Mouse (Mus musculus) G1E-ER4 (cell line): ENCODE results near the gene C1qtnf6. TPM values are rescaled to one million over a fixed set of nuclear protein-coding genes. Genes with fewer than 3 reads are reported as not detected.

Experiments used
- GATA1 ChIP-seq: IDR thresholded peaks from one replicate; pipeline ENCODE4 v1.8.0; 2012; ENCODE audit warnings: low read length, inconsistent platforms
- polyA plus RNA-seq: library from polyadenylated mRNA; stranded (reverse); fragments of >175 nt; gene quantifications from 2 replicates; pipeline ENCODE4 v1.2.3, GENCODE M21; 2012

The C1qtnf6 gene
- polyA plus RNA-seq, 1 experiment: 0.03 TPM

- TF ChIP-seq GATA1: no peak
Measured at GRCm38 (mm10) chr15:78510121-78510576, 21.1 kb downstream of the C1qtnf6 start.

- no peak for TF ChIP-seq GATA1
Measured at GRCm38 (mm10) chr15:78509297-78509899, 21.8 kb downstream of the C1qtnf6 start.

DNA sequence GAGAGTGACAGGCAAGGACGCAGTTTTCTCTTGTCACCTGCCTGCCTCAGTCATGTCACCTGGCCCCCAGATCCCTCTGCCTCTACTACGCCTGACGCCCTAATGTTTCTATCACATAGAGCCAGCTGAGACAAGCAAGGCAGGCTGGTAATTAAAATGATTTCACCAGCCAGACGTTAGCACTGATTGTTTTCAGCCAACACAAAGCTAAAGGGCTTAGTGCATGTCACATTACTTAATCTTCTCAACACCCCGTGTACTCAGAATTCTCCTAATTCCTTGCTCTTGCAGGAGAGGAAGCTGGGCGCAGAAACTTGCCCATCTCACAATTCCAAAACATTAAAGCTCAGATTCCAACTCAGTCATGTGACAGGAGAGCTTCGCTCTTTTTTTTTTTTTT, 22.8 kb downstream of the C1qtnf6 start:
- TF ChIP-seq GATA1: no peak

DNA sequence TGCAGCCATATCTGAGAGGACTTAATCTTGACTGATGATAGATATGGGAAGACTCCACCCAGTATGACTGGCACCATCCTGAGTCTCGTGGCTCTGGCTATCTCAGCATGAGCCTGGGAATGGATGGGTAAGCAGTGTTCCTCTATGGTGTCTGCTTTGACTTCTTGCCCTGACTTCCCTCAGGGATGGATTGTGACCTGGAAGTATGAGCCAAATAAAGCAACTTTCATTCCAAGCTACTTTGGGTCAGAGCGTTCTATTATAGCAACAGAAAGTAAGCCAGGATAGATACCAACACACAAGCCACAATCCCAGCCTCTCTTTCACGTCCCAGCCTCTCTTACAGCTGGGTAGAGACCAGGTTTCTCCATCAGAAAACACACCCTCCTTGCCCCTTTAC, 25.7 kb downstream of the C1qtnf6 start:
- TF ChIP-seq GATA1: no peak

DNA sequence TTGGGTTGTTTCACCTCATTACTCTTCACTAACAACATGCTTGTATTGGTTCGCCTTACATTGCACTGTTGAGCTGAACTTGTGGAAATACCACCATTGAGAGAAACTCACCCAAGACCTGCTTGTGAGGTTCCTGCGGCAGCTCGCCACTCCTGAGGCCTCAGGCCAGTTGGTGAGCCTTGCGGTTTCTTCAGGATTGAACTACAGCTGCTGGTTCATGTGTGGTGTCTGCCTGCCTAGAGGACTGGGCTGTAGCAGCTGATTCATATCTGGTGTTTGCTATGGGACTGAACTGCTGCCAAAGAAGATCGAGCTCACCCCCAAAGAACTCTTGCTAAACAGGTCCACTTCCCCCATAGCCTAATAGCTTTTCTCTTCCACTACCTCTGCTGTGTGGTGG, 26.4 kb downstream of the C1qtnf6 start:
- TF ChIP-seq GATA1: no peak

DNA sequence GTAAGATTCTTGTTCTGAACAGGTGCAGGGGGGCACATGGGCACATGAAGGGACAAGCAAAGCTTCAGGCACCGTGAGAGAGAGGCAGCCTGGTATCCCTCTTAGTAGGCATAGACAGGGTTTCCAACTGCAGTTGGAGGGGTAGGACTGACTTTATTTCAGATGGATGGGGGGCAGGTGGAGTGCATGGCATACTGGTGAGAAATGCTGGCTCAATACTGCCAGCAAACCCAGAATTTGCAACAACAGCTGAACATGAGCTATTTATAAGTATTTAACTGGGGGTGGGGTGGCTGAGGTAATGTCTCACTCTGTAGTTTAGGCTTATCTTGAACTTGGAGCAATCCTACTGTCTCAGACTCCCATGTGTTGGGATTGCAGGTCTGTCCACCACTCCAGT, 27.2 kb downstream of the C1qtnf6 start:
- no peak for TF ChIP-seq GATA1

DNA sequence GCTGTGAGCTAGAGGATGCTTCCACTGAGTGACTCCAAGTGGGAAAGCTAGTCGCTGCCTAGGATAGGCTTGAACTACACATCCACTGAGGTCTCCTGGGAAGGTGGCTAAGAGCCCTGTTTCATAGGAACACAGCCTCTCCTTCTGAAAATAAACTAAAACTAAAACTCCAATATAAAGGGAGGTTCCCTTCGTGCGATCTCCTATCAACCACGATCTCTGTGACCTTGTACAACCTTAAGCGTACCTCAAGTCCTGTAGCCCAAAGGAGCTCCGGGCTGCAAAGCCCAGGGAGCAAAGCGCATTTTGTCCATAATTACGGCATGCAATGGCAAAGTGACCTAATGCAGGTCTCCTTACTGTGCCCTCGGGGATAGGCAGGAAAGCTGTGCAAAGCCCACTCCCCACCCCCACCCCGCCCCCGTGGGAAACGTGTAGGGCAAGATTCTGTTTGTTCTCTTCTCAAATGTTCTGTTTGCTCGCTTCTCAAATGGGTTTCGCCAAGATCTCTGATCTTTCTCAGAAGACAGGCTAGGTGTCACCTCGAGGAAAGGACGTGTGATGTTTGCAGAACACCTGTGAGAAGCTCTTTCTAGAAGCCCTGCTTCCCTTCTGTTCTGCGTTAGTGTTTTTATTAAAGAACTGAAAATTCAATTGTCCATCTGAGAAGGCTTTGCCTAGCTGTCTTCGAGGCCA, 28.6 kb downstream of the C1qtnf6 start:
- TF ChIP-seq GATA1: no peak

GRCm38 (mm10) chr15:78494968-78495406, 36.2 kb downstream of the C1qtnf6 start, which contains the start of gene Il2rb:
Il2rb (minus strand) TSS chr15:78495271.
- no peak for TF ChIP-seq GATA1

GRCm38 (mm10) chr15:78493401-78494010, 37.7 kb downstream of the C1qtnf6 start:
- no peak for TF ChIP-seq GATA1

DNA sequence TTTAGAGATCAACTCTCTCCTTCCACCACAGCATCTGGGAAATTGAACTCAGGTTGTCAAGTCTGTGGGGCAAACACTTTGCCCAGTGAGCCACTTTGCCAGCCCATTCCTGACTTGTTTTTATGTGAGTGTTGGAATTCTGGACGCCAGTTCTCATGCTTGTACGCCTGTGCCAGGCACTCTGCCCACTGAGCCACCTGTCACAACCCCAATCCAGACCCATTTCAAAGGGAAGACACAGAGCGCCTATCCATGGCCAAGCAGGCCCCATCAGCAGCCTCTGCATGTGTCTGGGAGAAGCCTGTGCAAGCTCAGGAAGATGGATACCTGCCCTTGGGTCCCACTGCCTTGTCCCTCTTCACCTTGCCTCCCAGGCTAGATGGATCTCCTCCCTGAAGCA, 39.9 kb downstream of the C1qtnf6 start:
- no peak for TF ChIP-seq GATA1

DNA sequence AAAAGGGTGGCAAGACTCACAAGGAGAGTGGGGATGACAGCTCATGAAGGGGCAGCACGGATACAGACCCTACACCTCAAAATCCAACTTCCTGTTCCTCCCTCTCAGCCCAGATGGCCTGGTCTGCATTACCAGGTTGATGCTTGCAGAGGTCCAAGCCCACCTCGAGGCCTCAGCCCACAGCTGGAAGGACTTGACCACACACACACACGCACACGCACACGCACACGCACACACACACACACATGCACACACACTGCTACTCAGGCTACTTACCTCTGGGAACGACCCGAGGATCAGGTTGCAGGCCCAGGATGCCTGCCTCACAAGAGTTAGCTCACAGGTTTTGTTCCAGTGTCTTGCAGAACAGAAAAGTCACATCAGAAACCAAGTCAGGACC, 41.3 kb downstream of the C1qtnf6 start:
- TF ChIP-seq GATA1: no peak

DNA sequence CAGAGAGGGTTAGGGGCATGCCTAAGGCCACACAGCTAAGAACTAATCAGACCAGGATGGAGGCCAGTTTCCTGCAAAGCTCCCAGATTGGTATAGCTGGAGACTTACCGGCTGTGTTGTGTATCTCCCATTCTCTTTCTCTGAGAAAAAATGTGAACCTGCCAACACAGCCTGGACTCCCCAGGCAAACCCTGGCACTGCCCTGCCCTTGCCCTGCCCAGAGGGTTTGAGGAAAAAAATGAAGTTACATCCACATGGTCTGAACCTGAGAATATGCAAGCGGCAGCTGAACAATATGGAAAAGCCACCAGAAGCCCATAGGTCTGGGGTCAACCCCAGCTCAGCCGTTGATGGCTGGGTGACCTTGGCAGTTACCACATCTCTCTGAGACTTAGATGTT, 42.0 kb downstream of the C1qtnf6 start:
- TF ChIP-seq GATA1: no peak

DNA sequence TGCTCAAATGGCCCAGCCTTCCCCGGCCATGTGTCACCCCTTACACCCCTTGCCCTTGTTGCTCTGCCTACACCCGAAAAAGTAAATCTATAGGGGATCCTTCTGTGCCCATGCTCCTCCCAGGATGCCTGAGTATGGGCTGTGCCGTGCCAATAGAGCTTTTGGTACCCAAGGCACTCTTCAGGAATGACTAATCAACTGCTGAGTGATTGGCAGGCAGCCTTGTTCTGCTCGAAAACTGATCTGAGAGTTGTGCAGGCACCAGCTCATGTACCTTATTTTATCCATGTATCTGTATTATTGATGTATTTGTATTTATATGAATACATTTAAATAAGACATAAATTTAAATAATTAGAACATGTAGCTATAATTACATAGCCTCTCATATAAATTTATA, 44.1 kb downstream of the C1qtnf6 start:
- no peak for TF ChIP-seq GATA1

- no peak for TF ChIP-seq GATA1
Measured at GRCm38 (mm10) chr15:78486564-78486963, 44.7 kb downstream of the C1qtnf6 start.

DNA sequence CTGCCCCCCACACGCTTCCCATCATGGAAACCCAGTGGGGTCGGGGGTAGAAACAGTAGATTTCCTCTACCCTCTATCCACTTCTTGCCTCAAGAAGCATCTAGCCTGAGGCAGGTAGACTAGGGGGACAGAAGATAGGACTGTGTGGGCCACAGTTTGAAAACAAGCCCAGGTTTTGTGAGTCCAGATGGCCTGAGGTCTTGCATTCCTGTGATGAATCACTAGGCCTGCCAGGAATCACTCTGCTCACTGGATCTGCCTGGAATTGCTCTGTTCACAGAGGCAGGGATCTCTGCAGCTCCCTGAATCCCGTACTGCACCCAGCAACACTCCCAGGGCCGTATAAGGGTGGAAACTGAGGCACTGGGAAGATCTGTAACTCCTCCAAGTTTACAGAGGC, 47.9 kb downstream of the C1qtnf6 start:
- no peak for TF ChIP-seq GATA1

GRCm38 (mm10) chr15:78482518-78482917, 48.7 kb downstream of the C1qtnf6 start:
- no peak for TF ChIP-seq GATA1
